Mouse (Mus musculus): ENCODE measurements around the gene Gm5868. TPM values are rescaled to one million over a fixed set of nuclear protein-coding genes. Genes with fewer than 3 reads are reported as not detected.
"Not testable (repeated sequence)": the region's sequence is repeated elsewhere in the genome, so short reads cannot be mapped to it uniquely, and the experiment has no call there.

The Gm5868 gene
- polyA plus RNA-seq, 1 experiment from 2014 or later: 0.42 TPM

DNA sequence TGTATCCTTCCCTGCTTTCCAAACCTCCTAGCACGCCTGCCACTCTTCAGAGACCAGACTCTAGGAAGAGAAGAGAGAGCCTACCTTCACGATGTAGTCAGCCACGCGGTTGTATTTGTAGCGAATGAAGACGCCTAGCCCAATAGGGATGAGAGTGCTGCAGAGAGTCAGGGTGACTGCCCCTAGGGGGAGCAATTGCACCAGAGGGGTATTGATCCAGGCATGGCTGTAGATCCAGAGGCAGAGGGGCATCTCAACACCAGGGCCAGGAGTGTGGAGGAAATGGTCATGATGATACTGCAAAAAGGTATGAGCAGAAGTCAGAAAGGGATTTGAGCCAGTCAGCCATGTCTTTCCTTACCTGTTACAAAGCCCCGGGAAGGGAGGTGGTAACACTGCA, 1.2 kb downstream of the Gm5868 start:
- not testable (repeated sequence) for H3K27ac ChIP-seq (ENCODE audit: low read length); H3K9me3 ChIP-seq (ENCODE audit: control insufficient read depth, low read length); H3K9ac ChIP-seq (ENCODE audit: low read depth, low read length); H3K4me2 ChIP-seq (ENCODE audit: low read depth, low read length); H3K27me3 ChIP-seq (replicated peaks; ENCODE audit: control insufficient read depth, insufficient read depth, low read length); H3K4me1 ChIP-seq (ENCODE audit: control insufficient read depth, insufficient read depth, low read length); H3K4me3 ChIP-seq (ENCODE audit: low read length); H3K36me3 ChIP-seq (ENCODE audit: control insufficient read depth, insufficient read depth, low read length)
- peak; percentile 80 for ATAC-seq
- 48% methylated on average over 7 of the region's 7 CpGs for WGBS

DNA sequence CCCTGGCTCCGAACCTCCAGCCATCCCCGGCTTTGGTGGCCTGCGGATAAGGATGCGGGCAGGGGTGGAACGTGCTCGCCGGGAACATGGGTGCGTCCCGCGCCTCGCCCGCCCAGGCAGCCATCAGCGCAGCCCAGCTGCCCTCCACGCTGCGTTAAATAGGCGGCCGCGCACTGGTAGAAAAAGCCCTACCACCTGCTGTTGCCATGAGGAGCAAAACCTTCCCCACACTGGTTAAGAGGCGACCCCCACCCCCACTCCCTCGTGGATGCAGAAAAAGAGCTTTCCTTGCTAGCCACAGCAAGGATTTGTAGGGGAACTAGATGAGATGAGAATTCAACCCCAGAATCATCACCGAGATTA, 6.4 kb downstream of the Gm5868 start, which contains the start of gene Zar1:
Gene Zar1, minus strand, starts transcription at position 285 of the 363 bp plus-strand sequence.
- peak; percentile 70 for ATAC-seq
- WGBS: 10% methylated on average over 20 of the region's 21 CpGs
- not testable (repeated sequence) for H3K4me1 ChIP-seq (ENCODE audit: control insufficient read depth, insufficient read depth, low read length); H3K27ac ChIP-seq (ENCODE audit: low read length); H3K36me3 ChIP-seq (ENCODE audit: control insufficient read depth, insufficient read depth, low read length); H3K27me3 ChIP-seq (replicated peaks; ENCODE audit: control insufficient read depth, insufficient read depth, low read length); H3K9me3 ChIP-seq (ENCODE audit: control insufficient read depth, low read length)
- Histone ChIP-seq H3K4me3 (ENCODE audit: low read length) (peak within 1 kb of the TSS; percentile 53), H3K9ac (ENCODE audit: low read depth, low read length) (peak within 1 kb of the TSS; percentile 56; the same call in 1 of the 2 replicates), H3K4me2 (ENCODE audit: low read depth, low read length) (peak within 1 kb of the TSS; percentile 84)

DNA sequence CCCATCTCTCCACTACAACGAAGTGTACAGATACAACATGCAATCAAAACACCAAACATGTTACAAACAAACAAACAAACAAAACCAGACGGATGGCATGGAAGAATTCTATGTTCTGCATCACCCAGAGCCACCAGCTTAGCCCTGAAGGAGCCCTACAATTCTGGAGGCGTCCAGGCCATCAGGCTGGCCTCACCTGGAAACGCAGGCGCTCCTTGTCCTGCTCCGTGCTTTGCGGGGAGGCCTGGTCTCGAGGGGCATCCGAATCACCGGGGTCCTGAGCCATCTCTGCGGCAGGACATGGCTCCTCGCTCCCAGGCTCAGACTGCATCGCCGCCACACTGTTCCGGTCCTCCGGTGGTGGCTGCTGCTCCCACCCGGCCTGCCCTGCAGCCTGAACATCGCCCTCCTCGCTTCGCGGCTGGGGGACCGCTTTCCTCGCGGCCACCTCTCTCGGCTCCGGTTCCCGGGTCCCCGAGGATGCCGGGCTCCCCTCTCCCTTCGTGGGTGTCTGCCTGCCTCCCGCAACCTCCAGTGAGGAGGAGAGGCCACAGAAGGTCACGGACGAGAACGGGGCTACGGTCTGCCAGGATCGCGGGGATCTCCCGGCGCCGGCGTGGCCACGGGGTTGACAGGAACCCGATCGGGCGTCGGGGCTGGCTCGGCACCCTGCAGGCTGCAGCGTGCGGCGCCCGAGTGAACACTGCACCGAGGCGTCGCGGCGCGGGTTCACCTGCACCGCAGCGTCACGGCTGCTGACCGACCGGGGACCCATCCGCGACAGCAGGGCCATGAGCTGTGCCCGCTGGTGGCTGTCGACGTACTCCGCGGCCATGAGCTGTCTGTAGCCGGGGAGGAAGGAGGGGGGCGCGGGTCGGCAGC, 7.0 kb downstream of the Gm5868 start:
- not testable (repeated sequence) for H3K9me3 ChIP-seq (ENCODE audit: control insufficient read depth, low read length); H3K27me3 ChIP-seq (replicated peaks; ENCODE audit: control insufficient read depth, insufficient read depth, low read length); H3K27ac ChIP-seq (ENCODE audit: low read length); H3K4me1 ChIP-seq (ENCODE audit: control insufficient read depth, insufficient read depth, low read length); H3K36me3 ChIP-seq (ENCODE audit: control insufficient read depth, insufficient read depth, low read length)
- peak; percentile 82 for ATAC-seq
- peak overlapping the region; percentile 84 for H3K4me2 ChIP-seq (ENCODE audit: low read depth, low read length)
- H3K9ac ChIP-seq (ENCODE audit: low read depth, low read length): peak overlapping the region; percentile 56; the same call in 1 of the 2 replicates
- 6% methylated on average over 50 of the region's 73 CpGs for WGBS
- H3K4me3 ChIP-seq (ENCODE audit: low read length): peak overlapping the region; percentile 53

DNA sequence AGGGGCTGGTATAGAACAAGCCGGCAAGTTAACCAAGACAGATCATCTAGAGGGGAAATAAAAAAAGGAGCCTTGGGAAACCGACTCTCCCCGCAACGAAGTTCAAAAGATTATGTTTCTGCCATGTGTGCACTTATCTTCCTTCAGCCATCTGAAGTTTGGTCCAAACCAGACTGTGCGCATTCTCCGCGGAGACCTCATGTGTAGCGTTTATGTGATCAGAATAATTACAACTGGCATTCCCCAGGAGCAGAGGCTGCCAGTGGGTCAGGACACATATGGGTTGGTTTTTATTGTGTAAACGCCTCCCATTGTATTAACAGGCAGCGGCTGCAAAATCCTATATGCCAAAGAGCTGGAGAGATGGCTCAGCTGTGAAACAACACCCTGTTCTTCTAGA, 7.8 kb downstream of the Gm5868 start:
- H3K36me3 ChIP-seq (ENCODE audit: control insufficient read depth, insufficient read depth, low read length); H3K9me3 ChIP-seq (ENCODE audit: control insufficient read depth, low read length); ATAC-seq; H3K27me3 ChIP-seq (replicated peaks; ENCODE audit: control insufficient read depth, insufficient read depth, low read length); H3K4me3 ChIP-seq (ENCODE audit: low read length); H3K4me2 ChIP-seq (ENCODE audit: low read depth, low read length); H3K4me1 ChIP-seq (ENCODE audit: control insufficient read depth, insufficient read depth, low read length); H3K9ac ChIP-seq (ENCODE audit: low read depth, low read length); H3K27ac ChIP-seq (ENCODE audit: low read length): not testable (repeated sequence)
- WGBS: 58% methylated on average over 10 of the region's 10 CpGs

DNA sequence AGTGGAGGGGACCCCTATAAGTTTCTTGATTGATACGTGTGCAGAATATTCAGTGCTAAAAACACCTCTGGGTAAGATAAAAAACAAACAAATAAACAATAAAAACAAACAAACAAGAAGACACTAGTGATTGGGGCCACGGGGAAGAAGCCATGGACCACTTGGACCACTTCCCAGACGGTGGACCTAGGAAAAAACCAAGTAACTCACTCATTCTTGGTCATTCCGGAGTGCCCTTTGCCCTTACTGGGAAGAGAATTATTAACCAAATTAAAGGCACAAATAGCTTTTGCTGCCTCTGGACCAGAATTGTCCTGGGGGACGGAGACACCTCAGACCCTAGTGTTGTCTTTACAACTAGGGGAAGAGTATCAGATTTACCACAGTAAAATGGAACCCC, 21.7 kb downstream of the Gm5868 start:
- Histone ChIP-seq H3K4me2 (ENCODE audit: low read depth, low read length) (no peak overlapping the region), H3K4me1 (ENCODE audit: control insufficient read depth, insufficient read depth, low read length) (no peaks in the 10 kb centered on the region), H3K9ac (ENCODE audit: low read depth, low read length) (no peak overlapping the region), H3K9me3 (ENCODE audit: control insufficient read depth, low read length) (peaks cover 4% of the 10 kb centered on the region; the same call in 1 of the 2 replicates), H3K4me3 (ENCODE audit: low read length) (no peak overlapping the region), H3K36me3 (ENCODE audit: control insufficient read depth, insufficient read depth, low read length) (no peaks in the 10 kb centered on the region), H3K27ac (ENCODE audit: low read length) (no peak overlapping the region), H3K27me3 (replicated peaks; ENCODE audit: control insufficient read depth, insufficient read depth, low read length) (no peaks in the 10 kb centered on the region)
- WGBS: 81% methylated on average over 5 of the region's 5 CpGs
- ATAC-seq: no peak

DNA sequence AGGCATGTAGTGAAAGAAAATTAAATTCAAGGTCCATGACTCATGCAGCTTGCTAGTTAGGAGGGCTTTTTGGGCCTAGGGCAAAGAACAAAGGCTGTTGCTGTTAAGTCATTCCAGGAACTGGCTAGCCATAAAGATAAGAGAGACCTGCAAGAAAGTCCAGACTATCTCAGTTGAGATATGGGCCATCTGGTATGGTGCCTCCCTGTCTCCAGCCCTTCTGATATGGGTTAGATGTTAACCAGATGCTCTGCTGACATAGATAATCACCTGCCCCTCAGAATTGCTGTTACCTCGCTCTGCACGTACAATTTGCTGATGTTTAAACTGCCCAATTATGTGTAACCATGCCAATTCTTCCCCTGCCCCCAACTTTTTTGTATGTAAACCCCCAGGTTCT, 24.2 kb downstream of the Gm5868 start:
- H3K4me2 ChIP-seq (ENCODE audit: low read depth, low read length); H3K4me3 ChIP-seq (ENCODE audit: low read length); H3K9ac ChIP-seq (ENCODE audit: low read depth, low read length); H3K27me3 ChIP-seq (replicated peaks; ENCODE audit: control insufficient read depth, insufficient read depth, low read length); H3K4me1 ChIP-seq (ENCODE audit: control insufficient read depth, insufficient read depth, low read length); H3K9me3 ChIP-seq (ENCODE audit: control insufficient read depth, low read length); ATAC-seq; H3K27ac ChIP-seq (ENCODE audit: low read length); H3K36me3 ChIP-seq (ENCODE audit: control insufficient read depth, insufficient read depth, low read length): not testable (repeated sequence)
- WGBS: 72% methylated on average over 2 of the region's 2 CpGs

DNA sequence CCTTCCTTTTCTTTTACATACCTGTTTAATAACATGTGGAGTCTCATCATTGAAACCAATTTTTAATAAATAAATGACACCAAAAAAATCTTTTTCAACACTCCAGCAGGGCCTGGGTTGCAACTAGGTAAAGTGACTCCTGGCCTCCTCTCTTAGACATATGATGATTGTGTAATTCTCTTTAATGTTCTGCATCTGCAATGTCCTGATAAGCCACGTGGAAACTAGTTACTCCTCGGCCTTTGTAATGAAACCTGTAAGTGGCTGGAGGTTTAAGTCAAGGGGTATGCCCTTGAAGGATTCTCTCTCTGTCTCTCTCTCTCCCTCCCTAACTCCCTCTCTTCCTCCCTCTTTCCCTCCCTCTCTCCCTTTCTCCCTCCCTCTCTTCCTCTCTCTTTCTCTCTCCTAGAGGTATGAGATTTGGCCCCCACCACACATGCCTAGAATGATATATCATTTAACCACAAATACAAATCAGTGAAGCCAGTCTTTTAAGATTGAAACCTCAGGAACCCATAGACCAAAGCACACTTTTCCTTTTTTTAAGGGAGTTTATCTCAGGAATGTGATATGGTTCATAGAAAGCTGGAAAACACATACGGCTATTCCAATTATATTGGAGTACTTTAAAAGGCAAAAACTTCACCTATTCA, 26.2 kb downstream of the Gm5868 start:
- no peaks in the 10 kb centered on the region for H3K9me3 ChIP-seq (ENCODE audit: control insufficient read depth, low read length)
- no peak overlapping the region for H3K4me2 ChIP-seq (ENCODE audit: low read depth, low read length)
- H3K9ac ChIP-seq (ENCODE audit: low read depth, low read length): no peak overlapping the region
- peaks cover 5% of the 10 kb centered on the region for H3K4me1 ChIP-seq (ENCODE audit: control insufficient read depth, insufficient read depth, low read length)
- H3K27me3 ChIP-seq (replicated peaks; ENCODE audit: control insufficient read depth, insufficient read depth, low read length): no peaks in the 10 kb centered on the region
- H3K36me3 ChIP-seq (ENCODE audit: control insufficient read depth, insufficient read depth, low read length): no peaks in the 10 kb centered on the region
- WGBS: 67% methylated on average over 3 of the region's 3 CpGs
- no peak for ATAC-seq
- no peak overlapping the region for H3K4me3 ChIP-seq (ENCODE audit: low read length)
- H3K27ac ChIP-seq (ENCODE audit: low read length): no peak overlapping the region

DNA sequence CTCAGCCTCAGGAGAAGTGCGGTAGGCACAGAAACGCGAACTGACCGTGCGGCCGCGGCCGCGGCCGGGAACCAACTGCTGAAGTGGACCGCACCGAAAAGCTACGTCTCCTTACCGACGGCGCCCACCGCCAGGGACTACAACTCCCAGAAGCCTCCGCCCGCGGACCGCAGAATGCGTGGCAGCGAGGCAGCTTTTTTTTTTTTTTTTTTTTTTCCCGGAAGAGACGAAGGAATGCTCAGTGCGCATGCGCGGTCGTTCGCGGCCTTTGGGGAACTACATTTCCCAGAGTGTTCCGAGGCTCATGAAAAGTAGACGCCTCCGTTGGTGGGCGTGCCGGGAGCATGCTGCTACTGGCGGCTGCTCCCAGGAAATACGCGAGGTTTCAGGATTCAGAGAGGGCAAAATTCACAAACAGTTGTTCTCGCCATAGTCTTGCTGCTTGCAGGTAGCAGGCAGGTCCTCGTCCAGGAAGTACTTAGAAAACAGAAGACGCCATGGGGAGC, 27.8 kb downstream of the Gm5868 start, which contains the start of gene Nfxl1:
Gene Nfxl1, minus strand, starts transcription at position 141 of the 506 bp plus-strand sequence.
- Histone ChIP-seq H3K27ac (ENCODE audit: low read length) (peak within 1 kb of the TSS; percentile 82), H3K4me1 (ENCODE audit: control insufficient read depth, insufficient read depth, low read length) (peaks cover 5% of the 10 kb centered on the region), H3K9ac (ENCODE audit: low read depth, low read length) (peak within 1 kb of the TSS; percentile 95), H3K4me3 (ENCODE audit: low read length) (peak within 1 kb of the TSS; percentile 98), H3K27me3 (replicated peaks; ENCODE audit: control insufficient read depth, insufficient read depth, low read length) (no peaks in the 10 kb centered on the region), H3K36me3 (ENCODE audit: control insufficient read depth, insufficient read depth, low read length) (0 out of 2 replicates have a peak, but pooled peaks cover 3% of the 10 kb centered on the region), H3K4me2 (ENCODE audit: low read depth, low read length) (peak within 1 kb of the TSS; percentile 83), H3K9me3 (ENCODE audit: control insufficient read depth, low read length) (no peaks in the 10 kb centered on the region)
- under 1% methylated on average over 40 of the region's 42 CpGs for WGBS
- peak; percentile 97 for ATAC-seq

DNA sequence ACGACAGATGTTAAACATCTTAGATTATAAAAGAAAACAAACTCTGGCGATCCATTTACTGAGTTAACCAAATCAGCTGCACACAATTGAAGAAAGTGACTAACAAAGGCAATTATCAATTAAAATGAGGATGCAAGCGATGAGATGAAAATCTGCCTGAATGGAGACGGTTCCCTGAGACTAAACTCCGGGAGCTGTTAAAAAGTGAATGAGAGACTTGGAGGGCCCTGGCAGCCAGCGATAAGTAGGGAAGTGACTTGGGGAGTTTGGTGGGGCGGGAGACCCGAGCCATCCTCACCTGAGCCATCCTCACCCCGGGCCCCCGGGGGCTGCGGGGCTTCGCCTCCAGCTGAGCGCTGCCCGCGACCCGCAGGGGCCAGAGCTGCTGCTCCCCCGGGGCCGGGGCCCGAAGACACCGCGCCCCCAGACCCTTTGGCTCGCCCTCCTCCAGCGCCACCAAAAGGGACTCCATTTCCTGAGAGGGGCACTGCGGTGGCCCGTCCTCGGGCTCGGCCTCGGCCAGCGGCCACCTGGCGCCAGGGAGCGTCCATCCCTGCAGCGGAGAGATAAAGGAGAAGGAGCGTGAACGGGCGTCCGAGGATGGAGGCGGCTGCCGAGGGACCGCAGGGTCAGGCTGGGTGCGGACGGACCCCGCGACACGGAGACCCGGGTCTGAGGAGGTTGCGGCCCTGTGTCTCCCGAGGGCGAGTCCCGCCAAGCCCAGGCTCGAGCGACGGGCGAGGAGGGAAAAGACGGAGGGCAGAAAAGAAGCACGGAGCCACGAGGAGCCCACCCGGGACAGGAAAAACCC, 28.4 kb downstream of the Gm5868 start:
- peak; percentile 73 for ATAC-seq
- Histone ChIP-seq H3K4me3 (ENCODE audit: low read length) (peak overlapping the region; percentile 98), H3K4me2 (ENCODE audit: low read depth, low read length) (peak overlapping the region; percentile 83), H3K36me3 (ENCODE audit: control insufficient read depth, insufficient read depth, low read length) (0 out of 2 replicates have a peak, but pooled peaks cover 3% of the 10 kb centered on the region), H3K9ac (ENCODE audit: low read depth, low read length) (peak overlapping the region; percentile 95), H3K4me1 (ENCODE audit: control insufficient read depth, insufficient read depth, low read length) (peaks cover 5% of the 10 kb centered on the region), H3K27ac (ENCODE audit: low read length) (peak overlapping the region; percentile 59), H3K27me3 (replicated peaks; ENCODE audit: control insufficient read depth, insufficient read depth, low read length) (no peaks in the 10 kb centered on the region), H3K9me3 (ENCODE audit: control insufficient read depth, low read length) (no peaks in the 10 kb centered on the region)
- under 1% methylated on average over 57 of the region's 57 CpGs for WGBS

Measured in intestine, embryonic 16.5 days (tissue).